Mouse (Mus musculus) cortical plate, adult 2 months (tissue): ENCODE results near the gene Rabac1.

Experiments
- CTCF ChIP-seq: fragments of 200-500 bp; IDR thresholded peaks from 2 replicates; pipeline ENCODE4 v1.5.1; 2011; ENCODE audit warnings: mild to moderate bottlenecking, control low read depth, low read length; ENCODE audit not compliant: insufficient read depth; ENCODE audit errors: extremely low read depth
- POLR2A ChIP-seq: fragments of 200-500 bp; IDR thresholded peaks from 2 replicates; pipeline ENCODE4 v1.6.1; 2011; ENCODE audit warnings: mild to moderate bottlenecking, low read length, control low read depth; ENCODE audit not compliant: insufficient read depth; ENCODE audit errors: extremely low read depth

- TF ChIP-seq POLR2A: no peak
- TF ChIP-seq CTCF: no peak
Measured at GRCm38 (mm10) chr7:25004806-25005205, 32.3 kb upstream of the Rabac1 start.
